19 mouse cellular contexts compared by ENCODE assay signal in genomic region chr14:32663099-32663498, GRCm38 (mm10). TPM values are rescaled to one million over a fixed set of nuclear protein-coding genes. Genes with fewer than 3 reads are reported as not detected.
DNase-seq lines count a peak whose midpoint lies in the region; TF ChIP-seq lines count a peak whose summit lies in the region.
"Had no signal": no experiment of that assay in that cellular context is flagged by ENCODE, and none has a peak within 500 bp of the region (broad histone marks: within the 10 kb centered on the region; RNA-seq: fewer than 3 reads in every experiment).

No protein-coding gene starts in this region.

- H3K4me3 ChIP-seq in gastrocnemius, adult 2 months = peak overlapping the region; percentile 22; the same call in 1 of the 2 replicates
- H3K4me3 ChIP-seq: embryonic facial prominence, embryonic 10.5 days; embryonic facial prominence, embryonic 12.5 days; forebrain, embryonic 13.5 days had no signal

- H3K27ac ChIP-seq in gastrocnemius, adult 2 months = peak overlapping the region; percentile 74
- H3K27ac ChIP-seq: embryonic facial prominence, embryonic 10.5 days; embryonic facial prominence, embryonic 12.5 days; forebrain, embryonic 13.5 days had no signal

- TF ChIP-seq CTCF in gastrocnemius, adult 2 months (IDR thresholded peaks at IDR 0.05) = no peak

- intact Hi-C loops in gastrocnemius, adult 2 months (cut with DNase I) = loop anchor here (5.0 kb wide), 1 partner anchor 44 kb away; no protein-coding TSS in a partner anchor
- intact Hi-C loops in gastrocnemius, postnatal 14 days (cut with DNase I; ENCODE audit: low total_unique reads) = loop anchor here (5.0 kb wide), 1 partner anchor 49 kb away; no protein-coding TSS in a partner anchor

- peak; percentile 80 for DNase-seq in gastrocnemius, adult 18-20 months (ENCODE audit: low spot score)
- DNase-seq in gastrocnemius, postnatal 10 days = no peak
- DNase-seq in gastrocnemius, adult 2 months = peak; percentile 85
- DNase-seq in gastrocnemius, postnatal 14 days = peak; percentile 56
- DNase-seq in skeletal muscle tissue, adult 2 months (ENCODE audit: low read depth, low spot score) = peak; percentile 71
- DNase-seq in layer of hippocampus, postnatal 25 days (ENCODE audit: extremely low spot score in 1 of 2, low spot score in 1 of 2) = no peak
- DNase-seq in frontal cortex, postnatal 36 days (ENCODE audit: low spot score in 2 of 2) = no peak
- DNase-seq: adrenal gland, adult 8-10 months; adrenal gland, postnatal 14 days; adrenal gland, postnatal 36 days; B cell, adult 2 months; cerebellum, adult 11-12 months; cerebellum, adult 2 months; cerebellum, adult 9-10 months; cerebellum, postnatal 10 days; cerebellum, postnatal 25 days had no signal

RNA-seq across cellular contexts. Expression of gene 3425401B19Rik, which starts 22.0 kb away (rescaled TPM):
- 100 to 1,000 TPM; 355 to 389 TPM for total RNA-seq in gastrocnemius, adult 18-20 months (2021)
- 100 to 1,000 TPM; 229 to 232 TPM for total RNA-seq in gastrocnemius, postnatal 10 days (2021)
- 100 to 1,000 TPM; 264 to 326 TPM for total RNA-seq in gastrocnemius, adult 2 months (2021)
- 100 to 1,000 TPM; 214 to 233 TPM for total RNA-seq in gastrocnemius, postnatal 14 days (2021)
- total RNA-seq in layer of hippocampus, postnatal 25 days (2021) = under 1 TPM; 0.19 to 0.34 TPM

Comparison
In these comparisons a context has a peak if more than half of its experiments do, and no peak if none do; other contexts are left out.
1. DNase-seq: peak in gastrocnemius, adult 18-20 months (single experiment), gastrocnemius, adult 2 months (single experiment), gastrocnemius, postnatal 14 days (single experiment) and skeletal muscle tissue, adult 2 months (single experiment); none in gastrocnemius, postnatal 10 days (single experiment), layer of hippocampus, postnatal 25 days (0 of 2) and frontal cortex, postnatal 36 days (0 of 2).
2. RNA of gene 3425401B19Rik, which starts 22.0 kb away (total RNA-seq): 355 to 389 TPM in gastrocnemius, adult 18-20 months, 264 to 326 TPM in gastrocnemius, adult 2 months, 214 to 233 TPM in gastrocnemius, postnatal 14 days and 229 to 232 TPM in gastrocnemius, postnatal 10 days; 0.19 to 0.34 TPM in layer of hippocampus, postnatal 25 days; every median in the first group is over 100 times any median in the second.